Mouse (Mus musculus): ENCODE data around the gene Dusp8. TPM values are rescaled to one million over a fixed set of nuclear protein-coding genes. Genes with fewer than 3 reads are reported as not detected.

Dusp8 gene
- polyA plus RNA-seq, 1 experiment from 2014 or later: 20.9 TPM

GRCm38 (mm10) chr7:142068429-142068828 lies 27.2 kb downstream of the Dusp8 start:
- Histone ChIP-seq H3K4me3 (ENCODE audit: low read depth, low read length) (no peak overlapping the region), H3K36me3 (ENCODE audit: control insufficient read depth, insufficient read depth, low read length) (no peaks in the 10 kb centered on the region), H3K27me3 (ENCODE audit: control insufficient read depth, insufficient read depth, low read length) (no peaks in the 10 kb centered on the region), H3K9me3 (ENCODE audit: control insufficient read depth, low read length) (no peaks in the 10 kb centered on the region), H3K4me1 (replicated peaks; ENCODE audit: control insufficient read depth, insufficient read depth, low read length) (no peaks in the 10 kb centered on the region), H3K27ac (ENCODE audit: low read depth, low read length) (no peak overlapping the region), H3K4me2 (replicated peaks; ENCODE audit: low read depth, low read length) (no peak overlapping the region), H3K9ac (ENCODE audit: low read depth, low read length) (no peak overlapping the region)
- WGBS: 73% methylated on average over 4 of the region's 4 CpGs
- DNase-seq (ENCODE audit: low spot score): no peak
- ATAC-seq (ENCODE audit: low FRiP score): no peak

- DNase-seq (ENCODE audit: low spot score) (peak; percentile 96), ATAC-seq (ENCODE audit: low FRiP score) (peak; percentile 95)
- Histone ChIP-seq H3K4me3 (ENCODE audit: low read depth, low read length) (peak within 1 kb of the TSS; percentile 95), H3K9ac (ENCODE audit: low read depth, low read length) (peak within 1 kb of the TSS; percentile 88), H3K4me2 (replicated peaks; ENCODE audit: low read depth, low read length) (peak within 1 kb of the TSS; percentile 81), H3K27ac (ENCODE audit: low read depth, low read length) (no peak within 1 kb of the TSS), H3K4me1 (replicated peaks; ENCODE audit: control insufficient read depth, insufficient read depth, low read length) (0 out of 2 replicates have a peak, but pooled peaks cover 5% of the 10 kb centered on the region), H3K36me3 (ENCODE audit: control insufficient read depth, insufficient read depth, low read length) (no peaks in the 10 kb centered on the region), H3K9me3 (ENCODE audit: control insufficient read depth, low read length) (no peaks in the 10 kb centered on the region), H3K27me3 (ENCODE audit: control insufficient read depth, insufficient read depth, low read length) (no peaks in the 10 kb centered on the region)
- WGBS: under 1% methylated on average over 38 of the region's 49 CpGs
These were observed 34.6 kb downstream of the Dusp8 start, which contains the start of gene Mob2 for GRCm38 (mm10) chr7:142060931-142061565. Gene Mob2, minus strand, starts transcription at chr7:142061065.

GRCm38 (mm10) chr7:142060185-142060930 lies 35.3 kb downstream of the Dusp8 start:
- Histone ChIP-seq H3K27ac (ENCODE audit: low read depth, low read length) (no peak overlapping the region), H3K9ac (ENCODE audit: low read depth, low read length) (peak overlapping the region; percentile 88), H3K4me2 (replicated peaks; ENCODE audit: low read depth, low read length) (peak overlapping the region; percentile 81), H3K4me3 (ENCODE audit: low read depth, low read length) (peak overlapping the region; percentile 95), H3K36me3 (ENCODE audit: control insufficient read depth, insufficient read depth, low read length) (no peaks in the 10 kb centered on the region), H3K9me3 (ENCODE audit: control insufficient read depth, low read length) (no peaks in the 10 kb centered on the region), H3K4me1 (replicated peaks; ENCODE audit: control insufficient read depth, insufficient read depth, low read length) (0 out of 2 replicates have a peak, but pooled peaks cover 5% of the 10 kb centered on the region), H3K27me3 (ENCODE audit: control insufficient read depth, insufficient read depth, low read length) (no peaks in the 10 kb centered on the region)
- peak; percentile 47 for ATAC-seq (ENCODE audit: low FRiP score)
- WGBS: 3% methylated on average over 38 of the region's 66 CpGs
- no peak for DNase-seq (ENCODE audit: low spot score)

GRCm38 (mm10) chr7:142059024-142059423 lies 36.6 kb downstream of the Dusp8 start:
- H3K9me3 ChIP-seq (ENCODE audit: control insufficient read depth, low read length): no peaks in the 10 kb centered on the region
- H3K27me3 ChIP-seq (ENCODE audit: control insufficient read depth, insufficient read depth, low read length): no peaks in the 10 kb centered on the region
- no peak overlapping the region for H3K4me3 ChIP-seq (ENCODE audit: low read depth, low read length)
- H3K9ac ChIP-seq (ENCODE audit: low read depth, low read length): no peak overlapping the region
- H3K27ac ChIP-seq (ENCODE audit: low read depth, low read length): no peak overlapping the region
- DNase-seq (ENCODE audit: low spot score): no peak
- 0 out of 2 replicates have a peak, but pooled peaks cover 5% of the 10 kb centered on the region for H3K4me1 ChIP-seq (replicated peaks; ENCODE audit: control insufficient read depth, insufficient read depth, low read length)
- no peak overlapping the region for H3K4me2 ChIP-seq (replicated peaks; ENCODE audit: low read depth, low read length)
- no peaks in the 10 kb centered on the region for H3K36me3 ChIP-seq (ENCODE audit: control insufficient read depth, insufficient read depth, low read length)
- no peak for ATAC-seq (ENCODE audit: low FRiP score)
- 67% methylated on average over 2 of the region's 2 CpGs for WGBS

- Histone ChIP-seq H3K4me2 (replicated peaks; ENCODE audit: low read depth, low read length) (no peak overlapping the region), H3K9me3 (ENCODE audit: control insufficient read depth, low read length) (no peaks in the 10 kb centered on the region), H3K27me3 (ENCODE audit: control insufficient read depth, insufficient read depth, low read length) (no peaks in the 10 kb centered on the region), H3K36me3 (ENCODE audit: control insufficient read depth, insufficient read depth, low read length) (no peaks in the 10 kb centered on the region), H3K9ac (ENCODE audit: low read depth, low read length) (no peak overlapping the region), H3K4me1 (replicated peaks; ENCODE audit: control insufficient read depth, insufficient read depth, low read length) (0 out of 2 replicates have a peak, but pooled peaks cover 5% of the 10 kb centered on the region), H3K27ac (ENCODE audit: low read depth, low read length) (no peak overlapping the region), H3K4me3 (ENCODE audit: low read depth, low read length) (no peak overlapping the region)
- ATAC-seq (ENCODE audit: low FRiP score): no peak
- no peak for DNase-seq (ENCODE audit: low spot score)
- WGBS: 91% methylated on average over 1 of the region's 1 CpGs
These were observed 38.5 kb downstream of the Dusp8 start for GRCm38 (mm10) chr7:142057121-142057520.

- 100% methylated on average over 1 of the region's 1 CpGs for WGBS
- H3K4me1 ChIP-seq (replicated peaks; ENCODE audit: control insufficient read depth, insufficient read depth, low read length): 0 out of 2 replicates have a peak, but pooled peaks cover 5% of the 10 kb centered on the region
- no peak for DNase-seq (ENCODE audit: low spot score)
These were observed 39.0 kb downstream of the Dusp8 start for GRCm38 (mm10) chr7:142056601-142057061.

GRCm38 (mm10) chr7:142055431-142055830 lies 40.2 kb downstream of the Dusp8 start:
- Histone ChIP-seq H3K4me3 (ENCODE audit: low read depth, low read length) (no peak overlapping the region), H3K9me3 (ENCODE audit: control insufficient read depth, low read length) (no peaks in the 10 kb centered on the region), H3K9ac (ENCODE audit: low read depth, low read length) (no peak overlapping the region), H3K4me2 (replicated peaks; ENCODE audit: low read depth, low read length) (no peak overlapping the region), H3K4me1 (replicated peaks; ENCODE audit: control insufficient read depth, insufficient read depth, low read length) (0 out of 2 replicates have a peak, but pooled peaks cover 5% of the 10 kb centered on the region), H3K27ac (ENCODE audit: low read depth, low read length) (no peak overlapping the region), H3K36me3 (ENCODE audit: control insufficient read depth, insufficient read depth, low read length) (no peaks in the 10 kb centered on the region), H3K27me3 (ENCODE audit: control insufficient read depth, insufficient read depth, low read length) (no peaks in the 10 kb centered on the region)
- 92% methylated on average over 3 of the region's 3 CpGs for WGBS
- no peak for ATAC-seq (ENCODE audit: low FRiP score)
- no peak for DNase-seq (ENCODE audit: low spot score)

More at GRCm38 (mm10) chr7:142056601-142057061, 39.0 kb downstream of the Dusp8 start:
- Histone ChIP-seq H3K36me3 (ENCODE audit: control insufficient read depth, insufficient read depth, low read length) (no peaks in the 10 kb centered on the region), H3K9ac (ENCODE audit: low read depth, low read length) (no peak overlapping the region), H3K4me2 (replicated peaks; ENCODE audit: low read depth, low read length) (no peak overlapping the region), H3K4me3 (ENCODE audit: low read depth, low read length) (no peak overlapping the region), H3K27ac (ENCODE audit: low read depth, low read length) (no peak overlapping the region), H3K27me3 (ENCODE audit: control insufficient read depth, insufficient read depth, low read length) (no peaks in the 10 kb centered on the region), H3K9me3 (ENCODE audit: control insufficient read depth, low read length) (no peaks in the 10 kb centered on the region)
- ATAC-seq (ENCODE audit: low FRiP score): no peak

- ATAC-seq (ENCODE audit: low FRiP score): no peak
- Histone ChIP-seq H3K27me3 (ENCODE audit: control insufficient read depth, insufficient read depth, low read length) (no peaks in the 10 kb centered on the region), H3K4me1 (replicated peaks; ENCODE audit: control insufficient read depth, insufficient read depth, low read length) (no peaks in the 10 kb centered on the region), H3K9me3 (ENCODE audit: control insufficient read depth, low read length) (no peaks in the 10 kb centered on the region), H3K9ac (ENCODE audit: low read depth, low read length) (no peak overlapping the region), H3K4me2 (replicated peaks; ENCODE audit: low read depth, low read length) (no peak overlapping the region), H3K4me3 (ENCODE audit: low read depth, low read length) (no peak overlapping the region), H3K36me3 (ENCODE audit: control insufficient read depth, insufficient read depth, low read length) (no peaks in the 10 kb centered on the region), H3K27ac (ENCODE audit: low read depth, low read length) (no peak overlapping the region)
- DNase-seq (ENCODE audit: low spot score): no peak
These were observed 45.1 kb downstream of the Dusp8 start for GRCm38 (mm10) chr7:142050536-142050935.
